Mouse (Mus musculus): Measurements from ENCODE around the gene Rgs5. TPM values are rescaled to one million over a fixed set of nuclear protein-coding genes. Genes with fewer than 3 reads are reported as not detected.

The Rgs5 gene
- polyA plus RNA-seq (2014; fragmentation: Nextera tagmentation; extraction: Ambion mirVana): 2.5 and 2.7 TPM in 2 replicates

DNA sequence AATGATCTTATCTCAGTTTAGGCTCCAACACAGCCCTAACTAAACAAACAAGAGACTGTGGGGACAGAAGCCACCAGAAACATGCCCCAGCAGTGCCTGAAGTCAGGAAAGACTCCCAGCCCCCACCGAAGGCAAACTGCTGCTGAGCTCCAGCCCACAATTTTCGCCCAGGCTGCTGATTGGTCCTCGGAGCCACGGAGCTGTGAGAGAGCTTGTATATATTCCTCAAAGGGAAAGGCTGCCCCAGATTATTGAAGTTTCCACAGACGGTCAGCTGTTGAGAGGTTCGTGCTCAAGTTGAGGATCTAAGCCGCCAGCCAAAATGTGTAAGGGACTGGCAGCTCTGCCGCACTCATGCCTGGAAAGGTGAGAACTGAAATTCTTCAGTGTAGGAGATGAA lies at the start of gene Rgs5:
Rgs5 (plus strand) TSS at position 246 of the 400 bp plus-strand sequence.
- no peaks in the 10 kb centered on the region for H3K9me3 ChIP-seq (replicated peaks; ENCODE audit: control insufficient read depth, low read length)
- no peak within 1 kb of the TSS; the same call in 1 of the 2 replicates for H3K9ac ChIP-seq (replicated peaks; ENCODE audit: low read length)
- no peaks in the 10 kb centered on the region for H3K27me3 ChIP-seq (ENCODE audit: control insufficient read depth, insufficient read depth, low read length)
- 19% methylated on average over 8 of the region's 8 CpGs for WGBS
- H3K27ac ChIP-seq (replicated peaks; ENCODE audit: low read depth, low read length): no peak within 1 kb of the TSS
- DNase-seq (ENCODE audit: low spot score) (peak; percentile 70), ATAC-seq (replicated peaks; ENCODE audit: insufficient number of reproducible peaks, low FRiP score, low TSS enrichment, low read depth) (0 out of 2 replicates have a peak, but pooled peaks have one; percentile 54)
- no peak within 1 kb of the TSS for H3K4me3 ChIP-seq (ENCODE audit: low read depth, low read length)
- H3K36me3 ChIP-seq (replicated peaks; ENCODE audit: control insufficient read depth, insufficient read depth, low read depth, low read length): no peaks in the 10 kb centered on the region
- H3K4me1 ChIP-seq (ENCODE audit: control insufficient read depth, insufficient read depth, low read length): no peaks in the 10 kb centered on the region; the same call in 1 of the 2 replicates
- peak within 1 kb of the TSS; percentile 22; the same call in 1 of the 2 replicates for H3K4me2 ChIP-seq (ENCODE audit: low read depth, low read length)

DNA sequence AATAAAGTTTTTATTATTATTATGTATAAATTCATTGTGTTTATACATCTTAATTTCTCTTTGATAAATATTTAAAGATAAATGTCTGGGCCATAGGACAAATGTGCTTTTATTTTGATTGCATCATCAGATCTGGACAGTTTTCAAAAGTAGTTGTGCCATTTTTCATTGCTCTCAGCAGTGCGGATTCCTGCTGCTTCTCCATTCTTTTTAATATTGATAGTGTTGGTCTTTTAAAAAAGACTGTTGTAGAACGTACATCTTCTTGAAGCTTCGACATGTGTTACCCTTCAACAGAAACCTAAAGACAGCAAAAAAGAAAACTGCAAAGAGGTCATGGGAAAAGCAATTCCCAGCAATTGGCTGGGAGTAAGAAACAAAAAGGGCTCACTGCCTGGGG lies 49.1 kb upstream of the Rgs5 start:
- H3K4me1 ChIP-seq (ENCODE audit: control insufficient read depth, insufficient read depth, low read length): no peaks in the 10 kb centered on the region
- no peaks in the 10 kb centered on the region for H3K27me3 ChIP-seq (ENCODE audit: control insufficient read depth, insufficient read depth, low read length)
- no peak for ATAC-seq (replicated peaks; ENCODE audit: insufficient number of reproducible peaks, low FRiP score, low TSS enrichment, low read depth)
- H3K9me3 ChIP-seq (replicated peaks; ENCODE audit: control insufficient read depth, low read length): no peaks in the 10 kb centered on the region
- H3K4me2 ChIP-seq (ENCODE audit: low read depth, low read length): no peak overlapping the region
- 81% methylated on average over 3 of the region's 3 CpGs for WGBS
- no peak overlapping the region for H3K4me3 ChIP-seq (ENCODE audit: low read depth, low read length)
- DNase-seq (ENCODE audit: low spot score): no peak
- no peak overlapping the region for H3K9ac ChIP-seq (replicated peaks; ENCODE audit: low read length)
- no peak overlapping the region for H3K27ac ChIP-seq (replicated peaks; ENCODE audit: low read depth, low read length)
- H3K36me3 ChIP-seq (replicated peaks; ENCODE audit: control insufficient read depth, insufficient read depth, low read depth, low read length): no peaks in the 10 kb centered on the region

DNA sequence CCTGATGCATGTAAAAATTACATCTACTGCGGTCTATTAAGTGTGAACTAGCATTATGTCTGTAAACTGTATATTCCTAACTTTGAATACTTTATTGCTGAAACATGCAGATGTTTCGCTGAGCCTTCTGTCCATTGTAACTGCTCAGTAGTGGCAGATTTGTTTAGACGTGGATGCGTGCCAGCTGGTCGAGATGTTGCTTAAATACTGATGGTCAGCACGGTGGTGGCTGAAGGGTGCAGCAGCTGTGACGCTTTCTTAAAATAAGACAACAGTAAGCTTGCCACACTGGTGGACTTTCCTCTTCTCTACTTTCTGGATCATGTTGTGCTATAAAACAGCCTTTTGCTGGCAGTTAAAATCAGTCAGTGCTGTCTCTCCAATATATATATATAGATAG lies 25.6 kb upstream of the Rgs5 start:
- ATAC-seq (replicated peaks; ENCODE audit: insufficient number of reproducible peaks, low FRiP score, low TSS enrichment, low read depth): no peak
- no peaks in the 10 kb centered on the region for H3K27me3 ChIP-seq (ENCODE audit: control insufficient read depth, insufficient read depth, low read length)
- no peak overlapping the region for H3K4me2 ChIP-seq (ENCODE audit: low read depth, low read length)
- H3K4me1 ChIP-seq (ENCODE audit: control insufficient read depth, insufficient read depth, low read length): no peaks in the 10 kb centered on the region
- no peak overlapping the region for H3K27ac ChIP-seq (replicated peaks; ENCODE audit: low read depth, low read length)
- no peak for DNase-seq (ENCODE audit: low spot score)
- no peaks in the 10 kb centered on the region for H3K36me3 ChIP-seq (replicated peaks; ENCODE audit: control insufficient read depth, insufficient read depth, low read depth, low read length)
- H3K9me3 ChIP-seq (replicated peaks; ENCODE audit: control insufficient read depth, low read length): no peaks in the 10 kb centered on the region
- WGBS: 86% methylated on average over 7 of the region's 7 CpGs
- no peak overlapping the region for H3K9ac ChIP-seq (replicated peaks; ENCODE audit: low read length)
- H3K4me3 ChIP-seq (ENCODE audit: low read depth, low read length): no peak overlapping the region

DNA sequence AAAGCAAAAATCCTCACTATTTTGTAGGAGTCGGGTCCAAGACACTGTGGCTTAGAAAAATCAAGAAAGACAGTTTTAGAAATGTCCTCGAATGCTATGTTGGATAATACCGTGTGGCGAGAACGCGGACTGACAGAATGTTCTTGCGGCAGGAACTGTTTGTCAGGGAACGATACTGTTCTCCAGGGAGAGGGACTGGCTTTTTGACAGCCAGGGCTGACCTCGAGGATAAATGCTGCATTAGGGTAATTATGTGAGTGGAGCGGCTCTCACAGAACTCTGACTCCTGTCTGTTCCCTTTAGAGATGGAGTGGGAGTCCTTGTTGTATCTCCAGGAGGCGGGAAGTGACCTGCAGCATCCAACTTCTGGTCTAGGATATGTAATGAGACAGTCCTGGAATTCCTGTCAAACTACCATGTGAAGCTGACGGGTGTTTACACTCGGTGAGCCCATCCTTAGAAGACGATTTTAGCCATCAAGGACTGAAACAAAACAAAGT lies 18.0 kb upstream of the Rgs5 start:
- H3K27me3 ChIP-seq (ENCODE audit: control insufficient read depth, insufficient read depth, low read length): no peaks in the 10 kb centered on the region
- DNase-seq (ENCODE audit: low spot score): no peak
- 58% methylated on average over 14 of the region's 14 CpGs for WGBS
- H3K4me2 ChIP-seq (ENCODE audit: low read depth, low read length): no peak overlapping the region
- no peak overlapping the region for H3K27ac ChIP-seq (replicated peaks; ENCODE audit: low read depth, low read length)
- no peaks in the 10 kb centered on the region for H3K36me3 ChIP-seq (replicated peaks; ENCODE audit: control insufficient read depth, insufficient read depth, low read depth, low read length)
- no peaks in the 10 kb centered on the region for H3K9me3 ChIP-seq (replicated peaks; ENCODE audit: control insufficient read depth, low read length)
- H3K9ac ChIP-seq (replicated peaks; ENCODE audit: low read length): no peak overlapping the region
- ATAC-seq (replicated peaks; ENCODE audit: insufficient number of reproducible peaks, low FRiP score, low TSS enrichment, low read depth): no peak
- H3K4me1 ChIP-seq (ENCODE audit: control insufficient read depth, insufficient read depth, low read length): no peaks in the 10 kb centered on the region
- H3K4me3 ChIP-seq (ENCODE audit: low read depth, low read length): no peak overlapping the region

DNA sequence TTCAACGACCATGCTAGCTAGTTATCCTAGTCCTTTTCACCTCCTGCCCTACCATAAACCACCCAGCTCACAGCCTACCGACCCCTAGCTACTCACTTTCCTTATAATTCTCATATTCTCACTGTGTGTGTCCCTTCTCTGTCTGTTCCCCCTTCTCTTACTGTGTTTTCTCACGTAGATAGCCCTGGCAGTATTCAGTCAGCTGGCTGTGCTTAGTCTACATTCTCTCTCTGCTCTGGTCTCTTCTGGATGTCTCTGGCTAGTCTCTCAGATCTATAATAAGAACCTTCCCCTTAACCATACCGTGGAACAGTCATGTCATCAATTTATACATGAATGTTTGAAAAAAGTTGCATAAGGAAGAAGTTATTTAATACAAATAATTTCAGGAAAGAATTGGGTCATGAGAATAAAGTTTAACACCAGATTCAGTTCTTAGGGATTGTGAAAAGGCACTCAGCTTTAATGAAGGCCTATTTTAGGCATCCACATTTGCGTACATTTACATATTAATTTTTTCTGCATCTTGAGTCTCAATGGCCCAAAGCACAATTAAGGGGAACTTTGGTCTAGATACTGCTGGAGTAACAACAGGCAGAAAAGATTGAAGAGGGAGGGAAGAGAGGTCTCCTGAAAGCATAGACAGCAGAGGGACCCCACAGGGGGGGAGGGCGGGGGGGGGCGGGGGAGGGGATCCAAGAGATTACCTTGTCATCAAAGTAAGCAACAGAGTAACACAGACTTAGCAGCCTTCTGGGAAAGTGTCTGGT lies 10.2 kb upstream of the Rgs5 start:
- Histone ChIP-seq H3K27ac (replicated peaks; ENCODE audit: low read depth, low read length) (no peak overlapping the region), H3K4me3 (ENCODE audit: low read depth, low read length) (no peak overlapping the region), H3K4me1 (ENCODE audit: control insufficient read depth, insufficient read depth, low read length) (no peaks in the 10 kb centered on the region), H3K36me3 (replicated peaks; ENCODE audit: control insufficient read depth, insufficient read depth, low read depth, low read length) (no peaks in the 10 kb centered on the region), H3K9me3 (replicated peaks; ENCODE audit: control insufficient read depth, low read length) (no peaks in the 10 kb centered on the region), H3K27me3 (ENCODE audit: control insufficient read depth, insufficient read depth, low read length) (no peaks in the 10 kb centered on the region), H3K9ac (replicated peaks; ENCODE audit: low read length) (no peak overlapping the region), H3K4me2 (ENCODE audit: low read depth, low read length) (no peak overlapping the region)
- ATAC-seq (replicated peaks; ENCODE audit: insufficient number of reproducible peaks, low FRiP score, low TSS enrichment, low read depth) (no peak), DNase-seq (ENCODE audit: low spot score) (no peak)
- WGBS: 80% methylated on average over 7 of the region's 7 CpGs

DNA sequence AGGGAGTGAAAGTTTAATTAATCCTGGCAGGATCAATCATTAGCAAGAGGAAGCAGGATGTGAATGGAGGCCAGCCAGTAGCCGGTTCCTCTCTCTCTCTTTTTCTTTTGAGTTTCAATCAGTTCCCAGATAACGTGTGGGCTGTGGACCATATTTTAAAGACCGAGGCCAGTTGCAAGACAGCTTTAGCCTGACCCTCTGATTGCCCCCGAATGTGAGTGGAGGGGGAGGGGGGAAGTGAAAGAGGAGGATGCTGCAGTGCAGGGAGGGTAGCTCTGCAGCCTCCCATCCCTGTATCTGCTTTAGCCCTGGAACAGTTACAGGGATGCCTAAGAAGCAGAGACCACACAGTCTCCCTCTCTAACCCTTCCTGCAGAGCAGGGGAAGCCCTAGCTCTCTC lies 4.2 kb downstream of the Rgs5 start:
- H3K27me3 ChIP-seq (ENCODE audit: control insufficient read depth, insufficient read depth, low read length): no peaks in the 10 kb centered on the region
- ATAC-seq (replicated peaks; ENCODE audit: insufficient number of reproducible peaks, low FRiP score, low TSS enrichment, low read depth) (no peak), DNase-seq (ENCODE audit: low spot score) (no peak)
- no peak overlapping the region for H3K27ac ChIP-seq (replicated peaks; ENCODE audit: low read depth, low read length)
- WGBS: 13% methylated on average over 4 of the region's 4 CpGs
- no peaks in the 10 kb centered on the region; the same call in 1 of the 2 replicates for H3K4me1 ChIP-seq (ENCODE audit: control insufficient read depth, insufficient read depth, low read length)
- H3K4me2 ChIP-seq (ENCODE audit: low read depth, low read length): no peak overlapping the region
- H3K36me3 ChIP-seq (replicated peaks; ENCODE audit: control insufficient read depth, insufficient read depth, low read depth, low read length): no peaks in the 10 kb centered on the region
- no peaks in the 10 kb centered on the region for H3K9me3 ChIP-seq (replicated peaks; ENCODE audit: control insufficient read depth, low read length)
- no peak overlapping the region for H3K4me3 ChIP-seq (ENCODE audit: low read depth, low read length)
- no peak overlapping the region for H3K9ac ChIP-seq (replicated peaks; ENCODE audit: low read length)

DNA sequence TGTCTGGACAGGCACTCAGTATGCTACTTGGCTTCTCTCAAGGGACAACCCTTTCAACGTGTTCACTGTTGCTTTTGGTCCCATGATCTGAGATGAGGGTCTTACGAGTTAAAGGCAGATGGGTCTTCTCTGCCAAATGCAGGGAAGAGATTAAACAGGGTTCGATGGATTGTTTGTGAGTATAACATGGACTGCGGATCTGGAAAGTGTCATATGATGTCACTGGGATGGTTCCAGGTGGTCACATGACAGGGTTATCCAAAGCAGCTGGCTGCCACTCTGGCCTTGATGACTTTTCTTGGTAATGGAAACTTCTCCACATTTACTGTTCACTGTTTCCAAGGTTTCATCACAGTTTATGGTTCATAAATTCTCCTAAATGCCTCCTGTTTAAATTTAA lies 12.0 kb downstream of the Rgs5 start:
- Histone ChIP-seq H3K4me1 (ENCODE audit: control insufficient read depth, insufficient read depth, low read length) (no peaks in the 10 kb centered on the region), H3K4me2 (ENCODE audit: low read depth, low read length) (no peak overlapping the region), H3K27ac (replicated peaks; ENCODE audit: low read depth, low read length) (no peak overlapping the region), H3K9me3 (replicated peaks; ENCODE audit: control insufficient read depth, low read length) (no peaks in the 10 kb centered on the region), H3K36me3 (replicated peaks; ENCODE audit: control insufficient read depth, insufficient read depth, low read depth, low read length) (no peaks in the 10 kb centered on the region), H3K27me3 (ENCODE audit: control insufficient read depth, insufficient read depth, low read length) (no peaks in the 10 kb centered on the region), H3K4me3 (ENCODE audit: low read depth, low read length) (no peak overlapping the region), H3K9ac (replicated peaks; ENCODE audit: low read length) (no peak overlapping the region)
- ATAC-seq (replicated peaks; ENCODE audit: insufficient number of reproducible peaks, low FRiP score, low TSS enrichment, low read depth) (no peak), DNase-seq (ENCODE audit: low spot score) (no peak)
- WGBS: 69% methylated on average over 4 of the region's 4 CpGs

DNA sequence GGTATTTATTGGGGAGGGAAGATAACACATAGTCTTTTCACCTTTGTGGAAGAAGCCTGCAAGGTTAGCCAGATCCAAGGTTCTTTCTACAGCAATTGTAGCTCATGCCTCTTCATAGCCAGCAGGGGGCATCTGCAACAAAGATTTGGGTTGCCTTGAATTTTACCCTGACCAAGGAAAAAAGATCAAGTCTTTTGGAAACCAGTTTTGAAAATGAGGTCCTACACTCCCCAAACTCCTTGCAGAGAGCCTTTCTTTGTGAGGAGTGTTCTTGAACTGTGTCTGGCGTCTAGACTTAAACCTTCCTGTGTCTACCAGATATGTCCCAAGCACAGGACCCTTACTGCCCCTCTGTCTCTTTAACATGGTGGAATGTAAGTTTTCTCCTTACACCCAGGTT lies 15.4 kb downstream of the Rgs5 start:
- no peaks in the 10 kb centered on the region for H3K27me3 ChIP-seq (ENCODE audit: control insufficient read depth, insufficient read depth, low read length)
- H3K4me2 ChIP-seq (ENCODE audit: low read depth, low read length): no peak overlapping the region
- no peaks in the 10 kb centered on the region for H3K4me1 ChIP-seq (ENCODE audit: control insufficient read depth, insufficient read depth, low read length)
- no peaks in the 10 kb centered on the region for H3K36me3 ChIP-seq (replicated peaks; ENCODE audit: control insufficient read depth, insufficient read depth, low read depth, low read length)
- ATAC-seq (replicated peaks; ENCODE audit: insufficient number of reproducible peaks, low FRiP score, low TSS enrichment, low read depth) (no peak), DNase-seq (ENCODE audit: low spot score) (peak; percentile 82)
- H3K4me3 ChIP-seq (ENCODE audit: low read depth, low read length): no peak overlapping the region
- no peaks in the 10 kb centered on the region for H3K9me3 ChIP-seq (replicated peaks; ENCODE audit: control insufficient read depth, low read length)
- WGBS: 52% methylated on average over 1 of the region's 1 CpGs
- no peak overlapping the region for H3K9ac ChIP-seq (replicated peaks; ENCODE audit: low read length)
- H3K27ac ChIP-seq (replicated peaks; ENCODE audit: low read depth, low read length): no peak overlapping the region

All from embryonic facial prominence, embryonic 11.5 days (tissue).